Mouse (Mus musculus) limb, embryonic 13.5 days (tissue): ENCODE measurements around the gene Pdxk. TPM values are rescaled to one million over a fixed set of nuclear protein-coding genes. Genes with fewer than 3 reads are reported as not detected.
"Not testable (repeated sequence)": the region's sequence is repeated elsewhere in the genome, so short reads cannot be mapped to it uniquely, and the experiment has no call there.

ENCODE experiments used
- ATAC-seq: fragments of 200-750 bp; cut with Nextera tagmentation; 2 replicates; pipeline ENCODE4 v1.8.0; 2017; ENCODE audit warnings: low read depth, moderate number of reproducible peaks, moderate TSS enrichment; ENCODE audit not compliant: low FRiP score
- H3K27ac ChIP-seq: fragments of 300-500 bp; sonication (generic); 2 replicates; pipeline ENCODE4 v1.5.1; 2015; ENCODE audit warnings: inconsistent platforms, mild to moderate bottlenecking, moderate library complexity
- H3K27me3 ChIP-seq: fragments of 300-500 bp; sonication (generic); 2 replicates; pipeline ENCODE4 v1.6.1; 2015; ENCODE audit warnings: mild to moderate bottlenecking, inconsistent platforms
- H3K36me3 ChIP-seq: fragments of 300-500 bp; sonication (generic); 2 replicates; pipeline ENCODE4 v1.6.1; 2015; ENCODE audit warnings: inconsistent platforms, mild to moderate bottlenecking, moderate library complexity
- H3K4me1 ChIP-seq: fragments of 300-500 bp; sonication (generic); 2 replicates; pipeline ENCODE4 v1.6.1; 2015; ENCODE audit warnings: inconsistent platforms
- H3K4me2 ChIP-seq: fragments of 300-500 bp; sonication (generic); replicated peaks from 2 replicates; pipeline ENCODE4 v1.6.1; 2015; ENCODE audit warnings: inconsistent platforms, mild to moderate bottlenecking, moderate library complexity
- H3K4me3 ChIP-seq: fragments of 300-500 bp; sonication (generic); 2 replicates; pipeline ENCODE4 v1.5.1; 2015; ENCODE audit warnings: moderate library complexity, mild to moderate bottlenecking, inconsistent platforms
- H3K9ac ChIP-seq: fragments of 300-500 bp; sonication (generic); 2 replicates; pipeline ENCODE4 v1.6.1; 2015; ENCODE audit warnings: mild to moderate bottlenecking, inconsistent platforms
- H3K9me3 ChIP-seq: fragments of 300-500 bp; sonication (generic); 2 replicates; pipeline ENCODE4 v1.6.1; 2016; ENCODE audit warnings: inconsistent platforms
- WGBS: fragments of 180-500 bp; shearing (Covaris S2); methylation state at CpG from one replicate; pipeline ENCODE4 v1.1.7; 2015; 5-methylcytosine and 5-hydroxymethylcytosine counted together
- polyA plus RNA-seq: library from polyadenylated mRNA; unstranded; fragments of >200 nt; fragmentation: Nextera tagmentation; extraction: Ambion mirVana; gene quantifications from 2 replicates; pipeline ENCODE4 v1.2.1, GENCODE M21; 2015

Gene Pdxk
- polyA plus RNA-seq, 1 experiment from 2014 or later = 13.6 TPM

DNA sequence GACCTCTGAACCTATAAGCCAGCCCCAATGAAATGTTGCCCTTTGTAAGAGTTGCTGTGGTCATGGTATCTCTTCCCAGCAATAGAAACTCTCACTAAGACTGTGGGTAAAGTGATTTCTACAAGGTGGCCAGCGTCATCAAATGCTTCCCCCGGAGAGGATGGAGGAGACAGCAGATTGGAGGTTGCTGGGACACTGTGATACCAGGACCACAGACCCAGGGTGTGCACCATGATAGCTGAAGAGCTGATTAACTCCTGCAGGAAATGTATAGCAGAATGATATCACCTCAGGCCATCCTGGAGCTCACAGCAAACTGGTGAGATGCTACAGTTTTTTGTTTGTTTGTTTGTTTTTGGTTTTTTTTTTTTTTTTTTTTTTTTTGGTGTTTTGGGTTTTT is 35.0 kb downstream of the Pdxk start:
- peaks cover 10% of the 10 kb centered on the region for H3K4me1 ChIP-seq
- no peak overlapping the region for H3K9ac ChIP-seq
- H3K27ac ChIP-seq = no peak overlapping the region
- 92% methylated on average over 2 of the region's 2 CpGs for WGBS
- H3K27me3 ChIP-seq = no peaks in the 10 kb centered on the region
- no peak for ATAC-seq
- no peak overlapping the region for H3K4me3 ChIP-seq
- no peak overlapping the region for H3K4me2 ChIP-seq
- H3K9me3 ChIP-seq = no peaks in the 10 kb centered on the region
- H3K36me3 ChIP-seq = peaks cover 25% of the 10 kb centered on the region

DNA sequence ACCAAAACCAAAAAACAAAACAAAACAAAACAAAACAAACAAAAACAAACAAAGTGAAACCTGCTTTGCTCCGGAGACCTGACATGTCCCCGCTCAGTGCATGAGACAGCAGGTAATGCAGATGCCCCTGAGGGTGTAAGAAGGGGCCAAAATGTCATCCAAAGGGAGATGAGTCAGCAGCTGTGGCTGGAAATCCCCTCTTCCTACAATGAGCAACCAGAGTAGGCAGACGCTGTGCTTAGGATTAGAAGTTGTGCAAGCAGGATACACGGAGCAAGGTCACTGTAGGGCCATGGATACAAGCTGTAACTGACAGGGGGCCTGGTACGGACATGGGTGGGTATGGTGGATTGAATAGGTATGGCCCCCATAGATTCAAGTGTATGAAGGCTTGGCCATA is 35.6 kb downstream of the Pdxk start:
- Histone ChIP-seq H3K27ac (no peak overlapping the region), H3K9ac (no peak overlapping the region), H3K9me3 (no peaks in the 10 kb centered on the region), H3K4me1 (peaks cover 10% of the 10 kb centered on the region), H3K4me2 (no peak overlapping the region), H3K4me3 (no peak overlapping the region), H3K27me3 (no peaks in the 10 kb centered on the region), H3K36me3 (peaks cover 25% of the 10 kb centered on the region)
- no peak for ATAC-seq
- 94% methylated on average over 5 of the region's 5 CpGs for WGBS

DNA sequence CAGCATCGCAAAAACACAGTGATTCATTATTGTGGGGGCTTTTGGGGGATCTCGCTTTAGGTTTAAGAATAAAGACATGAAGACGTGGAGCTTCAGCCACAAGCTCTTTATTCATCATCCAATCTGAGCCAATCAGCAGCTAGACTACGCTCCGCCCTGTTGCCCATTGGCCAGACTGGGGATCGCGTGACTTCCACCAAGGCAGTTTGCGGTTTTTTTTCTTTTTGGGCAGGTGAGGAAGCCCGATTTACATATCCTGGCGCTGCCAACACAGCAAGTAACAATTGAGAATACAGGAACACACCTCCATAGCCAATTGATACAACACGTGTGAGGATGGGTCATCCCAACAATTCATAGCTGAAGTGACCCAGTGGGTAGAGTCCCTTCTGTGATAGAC is 36.7 kb downstream of the Pdxk start:
- no peak overlapping the region for H3K27ac ChIP-seq

DNA sequence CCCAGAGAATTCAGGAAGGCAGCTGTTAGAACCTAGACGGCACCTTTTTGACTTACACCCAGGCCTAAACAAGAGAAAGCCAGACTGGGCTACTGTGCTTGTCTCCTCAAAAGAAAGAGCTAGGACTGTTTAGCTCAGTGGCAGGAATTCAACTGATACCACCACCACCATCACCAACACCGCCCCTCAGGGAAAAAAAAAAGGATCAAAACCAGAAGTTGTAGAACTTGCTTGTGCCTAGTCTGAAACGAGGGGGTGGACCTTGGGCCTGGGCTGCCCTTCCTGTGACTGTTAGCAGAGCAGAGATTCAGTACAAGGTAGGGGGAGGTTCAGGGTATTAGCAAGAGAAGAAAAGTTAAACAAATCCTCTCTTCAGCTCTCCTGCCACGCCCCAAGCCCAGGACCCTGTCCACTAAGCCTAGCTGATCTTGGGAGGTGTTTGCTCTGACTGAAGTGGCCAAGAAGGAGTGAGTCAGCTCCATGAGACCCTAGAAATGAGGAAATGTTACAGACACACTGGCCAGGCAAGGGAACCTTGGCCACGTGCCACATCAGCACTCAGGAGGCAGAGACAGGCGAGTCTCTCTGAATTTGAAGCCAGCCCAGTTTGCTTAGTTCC is 38.5 kb downstream of the Pdxk start:
- ATAC-seq = peak; percentile 2; the same call in 1 of the 2 replicates
- H3K4me2 ChIP-seq = peak overlapping the region; percentile 73
- no peaks in the 10 kb centered on the region for H3K27me3 ChIP-seq
- no peaks in the 10 kb centered on the region for H3K9me3 ChIP-seq
- peak overlapping the region; percentile 70 for H3K27ac ChIP-seq
- peak overlapping the region; percentile 92 for H3K9ac ChIP-seq
- H3K36me3 ChIP-seq = peaks cover 25% of the 10 kb centered on the region
- WGBS = 42% methylated on average over 6 of the region's 6 CpGs
- H3K4me1 ChIP-seq = peaks cover 10% of the 10 kb centered on the region
- peak overlapping the region; percentile 82 for H3K4me3 ChIP-seq

More for the DNA sequence above, 36.7 kb downstream of the Pdxk start:
- H3K27me3 ChIP-seq = no peaks in the 10 kb centered on the region
- WGBS = 92% methylated on average over 11 of the region's 11 CpGs
- H3K9me3 ChIP-seq = no peaks in the 10 kb centered on the region
- no peak for ATAC-seq
- peaks cover 25% of the 10 kb centered on the region for H3K36me3 ChIP-seq
- peaks cover 10% of the 10 kb centered on the region for H3K4me1 ChIP-seq
- no peak overlapping the region for H3K9ac ChIP-seq
- no peak overlapping the region for H3K4me2 ChIP-seq
- no peak overlapping the region for H3K4me3 ChIP-seq

DNA sequence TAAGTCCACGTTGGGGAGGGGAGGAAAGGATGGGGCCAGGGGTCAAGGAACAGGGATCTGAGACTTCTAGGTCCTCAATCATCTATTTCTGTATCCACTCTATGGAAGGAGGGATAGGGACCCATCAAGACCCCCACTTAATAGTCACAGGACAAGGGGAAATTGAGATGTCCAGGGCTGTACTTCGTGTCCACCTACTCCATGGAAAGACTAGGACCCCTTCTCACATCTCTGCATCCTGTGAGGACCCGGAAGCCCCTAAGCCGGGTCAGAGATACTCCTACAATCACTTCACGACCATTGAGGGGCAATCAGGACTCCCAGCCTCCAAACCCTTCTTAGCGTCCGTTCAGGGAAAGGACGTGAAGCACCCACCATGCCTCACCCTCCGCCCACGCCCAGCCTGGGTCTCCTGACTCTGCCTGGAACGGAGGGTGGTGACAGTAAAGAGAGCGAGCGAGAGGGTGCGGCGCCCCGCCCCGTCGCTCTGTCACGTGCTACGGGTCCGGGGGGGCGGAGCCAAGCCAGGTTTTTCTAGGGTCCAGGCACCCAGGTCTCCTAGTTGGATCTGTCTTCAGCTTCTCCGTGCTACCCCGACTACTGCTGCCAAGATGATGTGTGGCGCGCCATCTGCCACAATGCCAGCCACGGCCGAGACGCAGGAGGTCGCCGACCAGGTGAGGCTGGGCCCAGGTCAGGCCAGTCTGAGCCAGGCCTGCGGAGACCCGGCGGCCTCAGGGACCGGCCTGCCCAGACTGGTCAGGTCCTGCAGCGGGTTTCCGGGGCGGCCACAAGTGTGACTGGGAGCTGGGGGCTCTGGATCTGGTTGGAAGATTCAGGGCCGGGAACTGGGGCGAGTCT is 39.4 kb downstream of the Pdxk start, which contains the start of gene Cstb:
TSS of gene Cstb (plus strand) at position 489 of the 861 bp plus-strand sequence.
- ATAC-seq = peak; percentile 95
- Histone ChIP-seq H3K4me1 (peaks cover 10% of the 10 kb centered on the region), H3K36me3 (peaks cover 25% of the 10 kb centered on the region), H3K9ac (peak within 1 kb of the TSS; percentile 92), H3K9me3 (no peaks in the 10 kb centered on the region), H3K27ac (peak within 1 kb of the TSS; percentile 70), H3K27me3 (no peaks in the 10 kb centered on the region), H3K4me3 (peak within 1 kb of the TSS; percentile 82), H3K4me2 (peak within 1 kb of the TSS; percentile 73)
- 1% methylated on average over 40 of the region's 40 CpGs for WGBS

DNA sequence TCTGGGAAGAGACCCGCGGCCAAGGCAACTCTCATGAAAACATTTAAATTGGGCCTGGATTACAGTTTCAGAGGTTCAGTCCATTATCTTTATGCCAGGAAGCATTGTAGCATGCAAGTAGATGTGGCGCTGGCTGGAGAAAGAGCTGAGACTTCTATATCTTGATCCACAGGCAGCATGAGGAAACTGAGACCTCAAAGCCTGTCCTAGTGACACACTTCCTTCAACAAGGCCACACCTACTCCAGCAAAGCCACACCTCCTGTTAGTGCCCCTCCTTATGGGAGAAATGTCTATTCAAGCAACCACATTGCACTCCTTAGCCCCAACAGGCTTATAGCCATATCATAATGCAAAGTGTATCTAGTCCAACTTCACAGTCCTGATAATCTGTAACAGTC is 42.2 kb downstream of the Pdxk start:
- H3K4me1 ChIP-seq = peaks cover 10% of the 10 kb centered on the region
- no peak overlapping the region for H3K4me2 ChIP-seq
- 90% methylated on average over 3 of the region's 3 CpGs for WGBS
- no peak overlapping the region for H3K27ac ChIP-seq
- no peak overlapping the region for H3K4me3 ChIP-seq
- ATAC-seq = no peak
- no peaks in the 10 kb centered on the region for H3K9me3 ChIP-seq
- peaks cover 7% of the 10 kb centered on the region for H3K36me3 ChIP-seq
- H3K9ac ChIP-seq = no peak overlapping the region
- H3K27me3 ChIP-seq = no peaks in the 10 kb centered on the region

DNA sequence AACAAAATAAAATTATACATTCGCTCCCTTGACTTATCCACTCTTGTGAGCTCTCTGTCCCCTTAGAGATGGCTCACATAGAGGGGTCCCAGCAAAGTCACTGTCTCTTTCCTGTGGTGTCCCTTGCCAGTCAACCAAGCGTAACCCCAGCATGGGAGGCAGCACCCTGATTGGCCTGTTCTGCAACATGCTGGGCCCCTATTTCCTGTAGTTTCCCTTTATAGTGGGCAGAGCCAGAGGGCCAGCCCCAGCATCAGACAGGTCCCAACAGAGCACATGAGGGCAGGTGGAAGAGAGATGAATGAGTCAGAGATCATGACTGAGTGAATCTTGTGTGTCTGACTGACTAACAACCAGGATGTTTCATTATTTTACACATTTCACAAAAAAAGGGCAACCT is 43.8 kb downstream of the Pdxk start:
- H3K9ac ChIP-seq = no peak overlapping the region
- no peak for ATAC-seq
- no peak overlapping the region for H3K4me3 ChIP-seq
- peaks cover 4% of the 10 kb centered on the region; the same call in 1 of the 2 replicates for H3K4me1 ChIP-seq
- H3K4me2 ChIP-seq = no peak overlapping the region
- no peaks in the 10 kb centered on the region for H3K36me3 ChIP-seq
- H3K27me3 ChIP-seq = no peaks in the 10 kb centered on the region
- no peaks in the 10 kb centered on the region for H3K9me3 ChIP-seq
- WGBS = 85% methylated on average over 2 of the region's 2 CpGs
- H3K27ac ChIP-seq = no peak overlapping the region

DNA sequence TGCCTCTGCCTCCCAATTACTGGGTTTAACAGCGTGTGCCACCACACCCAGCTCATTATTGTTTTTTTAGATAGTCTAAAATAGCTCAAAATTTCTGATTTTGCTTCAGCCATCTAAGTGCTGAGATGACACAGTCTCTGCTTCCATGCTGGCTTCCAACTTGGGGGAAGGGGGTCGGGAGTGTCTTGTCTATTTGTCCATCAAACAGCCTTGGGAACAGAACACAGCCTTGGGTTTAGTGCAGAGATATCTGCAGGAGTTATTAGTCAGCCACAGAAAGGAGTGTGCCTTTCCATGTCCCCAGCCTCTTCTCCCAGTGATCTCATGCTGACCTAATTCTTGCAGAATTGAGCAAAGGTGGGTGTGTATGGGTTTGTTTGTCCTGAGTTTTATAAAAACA is 46.0 kb downstream of the Pdxk start:
- Histone ChIP-seq H3K27ac (no peak overlapping the region), H3K4me1 (no peaks in the 10 kb centered on the region), H3K4me3 (no peak overlapping the region), H3K4me2 (no peak overlapping the region), H3K27me3 (no peaks in the 10 kb centered on the region), H3K9ac (no peak overlapping the region), H3K9me3 (no peaks in the 10 kb centered on the region), H3K36me3 (no peaks in the 10 kb centered on the region)
- 86% methylated on average over 2 of the region's 2 CpGs for WGBS
- no peak for ATAC-seq

DNA sequence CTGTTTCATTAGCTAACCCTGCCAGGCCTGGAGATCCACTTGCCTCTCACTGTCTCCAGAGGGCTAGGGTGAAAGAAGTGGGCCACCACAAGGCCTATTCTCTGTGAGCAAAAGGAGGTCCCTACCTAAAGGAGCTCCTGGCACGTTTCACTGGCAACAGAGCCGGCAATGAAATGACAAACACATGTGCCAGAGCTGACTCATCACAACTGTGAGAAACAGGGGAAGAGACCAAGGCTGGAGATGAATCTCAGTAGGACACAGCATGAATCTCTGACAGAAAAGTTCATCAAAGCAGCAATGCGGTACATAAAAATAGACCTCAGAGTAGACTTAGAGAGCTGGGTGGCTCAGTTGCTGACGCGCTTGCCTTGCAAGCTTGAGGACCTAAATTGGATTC is 46.9 kb downstream of the Pdxk start:
- no peak for ATAC-seq
- no peak overlapping the region for H3K4me3 ChIP-seq
- WGBS = 51% methylated on average over 5 of the region's 5 CpGs
- no peaks in the 10 kb centered on the region for H3K9me3 ChIP-seq
- no peak overlapping the region for H3K27ac ChIP-seq
- no peaks in the 10 kb centered on the region for H3K27me3 ChIP-seq
- H3K4me1 ChIP-seq = no peaks in the 10 kb centered on the region; the same call in 1 of the 2 replicates
- no peak overlapping the region for H3K9ac ChIP-seq
- H3K4me2 ChIP-seq = no peak overlapping the region
- no peaks in the 10 kb centered on the region for H3K36me3 ChIP-seq

DNA sequence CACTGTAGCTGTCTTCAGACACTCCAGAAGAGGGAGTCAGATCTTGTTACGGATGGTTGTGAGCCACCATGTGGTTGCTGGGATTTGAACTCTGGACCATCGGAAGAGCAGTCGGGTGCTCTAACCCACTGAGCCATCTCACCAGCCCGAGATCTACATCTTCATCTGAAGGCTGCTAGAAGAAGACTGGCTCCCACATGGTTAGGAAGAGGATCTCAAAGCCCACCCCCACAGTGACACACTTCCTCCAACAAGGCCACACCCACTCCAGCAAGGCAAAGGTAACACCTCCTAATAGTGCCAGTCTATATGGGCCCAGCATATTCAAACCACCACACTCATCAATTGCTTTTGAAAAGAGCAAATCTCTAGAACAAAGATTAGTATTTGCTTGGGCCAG is 49.8 kb downstream of the Pdxk start:
- H3K9ac ChIP-seq, H3K4me3 ChIP-seq, H3K4me2 ChIP-seq, H3K27me3 ChIP-seq, ATAC-seq, H3K27ac ChIP-seq, H3K4me1 ChIP-seq, H3K9me3 ChIP-seq: not testable (repeated sequence)
- peaks cover 15% of the 10 kb centered on the region for H3K36me3 ChIP-seq
- WGBS = 87% methylated on average over 4 of the region's 4 CpGs

DNA sequence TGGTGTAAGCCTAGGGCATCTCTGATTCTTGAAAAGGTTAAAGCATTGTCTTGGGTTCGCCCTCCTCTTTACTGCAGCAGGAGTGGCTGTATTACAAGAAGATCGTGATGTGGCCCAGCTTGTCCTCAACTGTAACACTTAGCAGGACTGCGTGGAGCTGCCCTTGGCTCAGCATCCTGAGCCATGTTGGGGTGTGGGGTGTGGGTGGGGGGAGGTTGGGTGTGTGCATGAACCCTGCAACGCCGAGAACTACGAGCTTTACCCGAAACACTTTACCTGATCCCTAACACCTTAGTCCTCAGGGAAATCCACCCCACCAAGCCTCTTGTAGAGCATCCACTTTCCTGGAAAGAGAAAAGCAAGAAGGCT is 51.6 kb downstream of the Pdxk start:
- H3K9me3 ChIP-seq = no peaks in the 10 kb centered on the region
- no peak overlapping the region for H3K27ac ChIP-seq
- 38% methylated on average over 7 of the region's 7 CpGs for WGBS
- H3K27me3 ChIP-seq = no peaks in the 10 kb centered on the region
- H3K4me3 ChIP-seq = peak overlapping the region; percentile 96
- H3K4me1 ChIP-seq = peaks cover 9% of the 10 kb centered on the region
- peaks cover 33% of the 10 kb centered on the region for H3K36me3 ChIP-seq
- H3K9ac ChIP-seq = peak overlapping the region; percentile 89
- peak; percentile 51 for ATAC-seq
- peak overlapping the region; percentile 67 for H3K4me2 ChIP-seq

DNA sequence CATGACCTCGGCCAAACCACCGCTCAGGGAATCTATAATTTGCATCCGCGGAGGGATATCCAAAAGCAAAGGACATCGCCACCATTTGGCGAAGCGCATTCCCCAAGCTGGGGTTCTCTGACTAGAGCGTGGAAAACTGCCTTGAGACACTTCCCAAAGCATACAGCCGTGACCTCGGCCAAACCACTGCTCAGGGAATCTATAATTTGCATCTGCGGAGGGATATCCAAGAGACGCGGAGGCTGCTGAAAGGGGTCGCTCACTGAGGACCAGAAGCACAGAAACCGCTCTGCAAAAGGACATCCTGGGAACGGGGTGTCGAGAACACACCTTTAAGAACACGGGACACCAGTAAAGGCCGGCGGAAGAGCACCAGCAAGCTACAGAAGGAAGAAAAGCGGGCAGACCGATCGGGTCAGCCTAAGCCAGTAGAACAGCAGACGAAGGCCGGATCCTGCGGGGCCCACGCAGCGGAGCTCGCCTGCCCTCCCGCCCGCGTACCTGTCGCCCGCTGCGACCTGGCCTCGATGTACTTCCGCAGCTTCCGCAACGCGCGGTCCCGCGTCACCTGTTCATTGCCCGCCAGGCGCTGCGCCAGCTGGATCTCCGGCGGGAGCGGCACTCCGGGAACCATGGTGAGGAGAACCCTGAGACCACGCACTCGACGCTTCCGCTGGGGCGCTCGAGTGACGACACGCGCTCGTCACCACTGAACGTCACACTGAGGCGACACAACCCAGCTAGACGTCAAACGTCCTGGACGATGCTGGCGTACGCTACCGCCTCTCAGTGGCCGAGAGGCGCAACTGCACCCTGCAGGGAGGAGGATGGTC is 52.2 kb downstream of the Pdxk start, which contains the start of gene Rrp1:
TSS of gene Rrp1 (minus strand) at position 725 of the 833 bp plus-strand sequence.
- Histone ChIP-seq H3K27me3 (no peaks in the 10 kb centered on the region), H3K4me3 (peak within 1 kb of the TSS; percentile 96), H3K9me3 (no peaks in the 10 kb centered on the region), H3K27ac (peak within 1 kb of the TSS; percentile 87), H3K4me1 (peaks cover 9% of the 10 kb centered on the region), H3K4me2 (peak within 1 kb of the TSS; percentile 67), H3K36me3 (peaks cover 37% of the 10 kb centered on the region), H3K9ac (peak within 1 kb of the TSS; percentile 89)
- peak; percentile 91 for ATAC-seq
- under 1% methylated on average over 70 of the region's 70 CpGs for WGBS
